Mouse (Mus musculus) right cerebral cortex, postnatal 10 days (tissue): ENCODE data around the gene Otud7b.

Experiments
- DNase-seq, 2 experiments: peaks; one replicate each; pipeline ENCODE4 v3.0.0; 2021; ENCODE audit warnings: low spot score in 2 of 2

Otud7b gene

DNA sequence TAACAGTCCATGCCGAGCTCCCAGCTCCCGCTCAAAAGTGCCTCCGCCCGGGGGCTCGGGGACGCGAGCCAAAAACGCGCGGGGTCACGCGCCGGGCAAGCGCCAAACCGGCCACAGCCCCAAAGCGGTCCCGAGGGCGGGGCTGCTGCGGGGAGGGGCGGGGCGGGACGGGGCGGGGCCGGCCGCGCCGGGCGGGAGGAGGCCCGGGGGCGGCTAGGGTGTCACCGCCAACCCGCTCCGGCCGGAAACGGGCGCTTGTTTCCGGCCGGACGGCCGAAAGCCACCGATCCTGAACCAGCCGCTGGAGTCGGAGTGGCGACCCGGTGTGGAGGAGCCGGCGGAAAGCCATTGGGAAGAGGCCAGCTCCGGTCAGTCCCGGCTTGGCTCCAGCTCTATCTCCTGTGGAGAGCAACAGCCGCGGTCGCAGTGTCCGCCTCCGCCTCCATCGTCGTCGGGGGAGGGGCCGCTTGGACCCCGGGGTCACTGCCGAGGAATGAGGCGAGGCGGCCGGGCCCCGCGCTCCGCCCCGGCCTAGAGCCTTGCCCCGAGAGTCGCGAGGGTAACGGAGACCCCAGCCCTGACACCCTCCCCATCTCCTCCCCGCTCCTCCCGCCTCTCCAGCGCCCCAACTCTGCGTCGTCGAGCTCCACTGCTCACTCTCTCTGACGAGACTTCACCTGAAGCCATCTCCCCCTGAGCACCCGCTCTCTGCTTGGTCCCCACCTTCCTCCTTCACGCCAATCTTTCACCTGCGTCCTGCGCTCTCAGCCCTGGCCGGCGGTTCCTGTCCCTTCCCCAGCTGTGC, at the start of gene Otud7b:
TSS of gene Otud7b (plus strand) at position 267 of the 805 bp plus-strand sequence.
- peak; percentile 73 to 81 for DNase-seq

- no peak for DNase-seq
Observed at GRCm38 (mm10) chr3:96055294-96055693, 49.0 kb upstream of the Otud7b start.

- no peak for DNase-seq
Observed at GRCm38 (mm10) chr3:96056031-96056430, 48.3 kb upstream of the Otud7b start.

GRCm38 (mm10) chr3:96057747-96058204, 46.6 kb upstream of the Otud7b start:
- peak; percentile 94 to 95 for DNase-seq

DNA sequence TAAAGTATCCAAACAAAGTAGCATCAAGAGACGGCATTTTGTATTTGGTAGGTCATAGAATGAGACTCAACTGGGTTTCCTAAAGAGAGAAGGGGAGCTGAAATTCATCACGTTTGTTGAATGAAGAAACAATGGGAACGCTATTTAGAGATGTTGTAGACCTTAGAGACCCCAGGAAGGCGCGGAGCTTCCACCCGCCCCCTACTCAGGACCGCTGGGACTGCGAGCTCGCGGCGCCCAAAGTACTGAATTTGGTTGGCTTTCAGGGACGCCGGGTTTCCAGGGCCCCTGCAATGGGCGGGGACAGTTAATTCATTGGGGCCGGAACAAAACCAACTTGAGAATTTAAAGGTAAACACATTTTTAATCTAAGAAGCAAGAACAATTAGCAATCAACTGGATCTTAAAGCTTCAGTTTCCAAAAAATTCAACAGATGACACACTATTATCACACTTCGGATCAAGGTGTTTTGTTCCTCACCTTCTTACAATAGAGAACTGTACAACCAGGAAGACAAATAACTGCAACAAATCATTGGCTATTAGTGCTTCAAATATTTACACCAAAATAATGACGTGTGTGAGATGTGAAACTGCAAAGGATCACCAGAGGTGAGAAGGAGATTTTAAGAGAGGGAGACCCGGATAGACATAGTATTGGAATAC, 46.0 kb upstream of the Otud7b start, which contains the start of gene Vps45:
TSS of gene Vps45 (minus strand) at position 236 of the 666 bp plus-strand sequence.
- DNase-seq, result peak; percentile 85 to 86

GRCm38 (mm10) chr3:96060146-96060545, 44.2 kb upstream of the Otud7b start:
- no peak for DNase-seq

DNA sequence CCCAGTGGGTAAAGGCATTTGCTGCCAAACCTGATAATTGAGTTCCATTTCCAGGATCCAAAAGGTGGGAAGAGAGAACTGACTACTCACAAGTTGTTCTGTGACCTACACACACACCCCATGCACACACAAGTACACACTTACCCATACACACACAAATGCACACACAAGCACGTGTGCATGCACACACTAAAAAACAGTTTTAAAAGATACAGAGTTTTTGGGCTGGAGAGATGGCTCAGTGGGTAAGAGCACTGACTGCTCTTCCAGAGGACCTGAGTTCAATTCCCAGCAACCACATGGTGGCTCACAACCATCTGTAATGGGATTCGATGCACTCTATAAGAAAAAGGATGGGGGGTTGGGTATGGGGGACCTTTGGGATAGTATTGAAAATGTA, 41.0 kb upstream of the Otud7b start:
- DNase-seq, result no peak

GRCm38 (mm10) chr3:96064217-96064616, 40.1 kb upstream of the Otud7b start:
- DNase-seq, result no peak

GRCm38 (mm10) chr3:96065147-96065546, 39.2 kb upstream of the Otud7b start:
- peak in 1 of 2 experiments; percentile 35 for DNase-seq

DNA sequence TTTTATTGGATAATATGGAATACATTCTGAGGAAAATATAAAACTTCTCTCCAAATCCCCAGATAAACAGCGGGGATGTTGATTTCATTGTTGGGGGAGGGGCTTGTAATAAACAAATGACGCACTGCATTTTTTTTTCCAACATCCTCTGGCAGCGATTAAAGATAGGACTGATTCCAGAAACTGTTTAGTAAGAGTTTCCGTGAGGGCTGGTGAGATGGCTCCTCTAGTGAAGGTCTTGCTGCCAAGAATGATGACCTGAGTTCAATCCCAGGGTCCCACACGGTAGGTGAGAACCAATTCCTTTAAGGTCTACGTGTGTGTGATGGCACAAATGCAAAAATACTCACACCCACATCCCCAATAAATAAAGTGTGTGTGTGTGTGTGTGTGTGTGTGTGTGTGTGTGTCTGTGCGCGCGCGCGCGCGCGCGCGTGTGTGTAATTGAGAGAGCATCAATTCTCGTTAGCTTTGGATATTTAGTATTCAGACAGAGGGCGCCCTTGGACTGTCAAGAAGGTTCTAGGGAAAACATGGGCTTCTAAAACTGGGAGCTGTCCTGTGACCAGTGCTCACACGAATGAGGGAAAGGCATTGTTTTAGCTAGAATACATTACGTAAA, 38.5 kb upstream of the Otud7b start:
- DNase-seq, result peak; percentile 77 to 80

GRCm38 (mm10) chr3:96066741-96067140, 37.6 kb upstream of the Otud7b start:
- DNase-seq, result no peak

GRCm38 (mm10) chr3:96069046-96069445, 35.3 kb upstream of the Otud7b start:
- DNase-seq, result no peak

- DNase-seq, result no peak
Observed at GRCm38 (mm10) chr3:96069542-96069941, 34.8 kb upstream of the Otud7b start.

GRCm38 (mm10) chr3:96070241-96070640, 34.1 kb upstream of the Otud7b start:
- DNase-seq, result no peak

DNA sequence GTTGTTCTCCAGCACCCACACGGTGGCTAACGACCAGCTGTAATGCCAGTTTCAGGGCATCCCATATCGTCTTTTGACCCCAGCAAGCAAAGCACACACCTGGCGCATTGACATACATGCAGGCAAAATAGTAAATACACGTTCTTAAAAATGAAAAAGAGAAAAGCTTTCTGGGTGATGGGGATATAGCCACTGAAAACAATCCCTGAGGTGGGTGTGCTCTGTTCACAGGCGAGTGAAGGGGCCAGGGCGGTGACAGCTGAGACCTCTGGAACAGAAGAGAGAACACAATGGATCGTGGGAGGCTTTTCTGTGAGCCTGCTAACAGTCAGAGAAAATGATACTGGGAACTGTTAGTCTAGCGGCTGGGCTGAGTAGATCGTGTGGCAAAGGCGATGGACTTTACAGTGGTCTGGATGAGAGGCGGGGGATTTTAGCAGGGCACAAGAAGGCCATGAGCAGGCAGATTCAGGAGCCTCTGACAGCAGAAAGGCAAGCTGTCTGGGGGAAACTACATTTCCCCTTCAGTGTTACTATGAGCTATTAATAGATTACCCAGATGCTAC, 31.3 kb upstream of the Otud7b start:
- DNase-seq, result no peak

DNA sequence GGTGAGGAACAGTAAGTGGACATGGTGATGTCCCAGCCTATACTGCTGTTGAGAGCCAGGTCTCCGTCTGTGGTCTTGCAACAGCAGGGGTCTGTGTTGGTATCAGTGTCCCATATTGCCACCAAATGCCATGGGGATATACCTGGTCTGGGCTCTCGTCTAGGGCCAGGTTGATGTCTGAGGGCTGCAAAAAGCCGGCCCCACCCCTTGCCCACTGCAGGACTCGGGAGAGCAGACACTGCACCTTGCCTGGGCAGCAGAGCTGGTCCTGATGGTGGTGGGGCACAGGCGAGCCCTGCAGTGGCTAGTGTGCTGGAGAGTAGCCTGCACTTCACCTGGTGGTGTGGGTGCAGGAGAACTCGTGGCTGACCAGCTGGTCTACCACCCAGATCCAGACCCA, 26.3 kb upstream of the Otud7b start:
- DNase-seq, result no peak

- DNase-seq, result no peak
Observed at GRCm38 (mm10) chr3:96078711-96079110, 25.6 kb upstream of the Otud7b start.

GRCm38 (mm10) chr3:96081006-96081405, 23.3 kb upstream of the Otud7b start:
- no peak for DNase-seq

GRCm38 (mm10) chr3:96081650-96082049, 22.7 kb upstream of the Otud7b start:
- no peak for DNase-seq

- no peak for DNase-seq
Observed at GRCm38 (mm10) chr3:96082100-96082499, 22.2 kb upstream of the Otud7b start.

DNA sequence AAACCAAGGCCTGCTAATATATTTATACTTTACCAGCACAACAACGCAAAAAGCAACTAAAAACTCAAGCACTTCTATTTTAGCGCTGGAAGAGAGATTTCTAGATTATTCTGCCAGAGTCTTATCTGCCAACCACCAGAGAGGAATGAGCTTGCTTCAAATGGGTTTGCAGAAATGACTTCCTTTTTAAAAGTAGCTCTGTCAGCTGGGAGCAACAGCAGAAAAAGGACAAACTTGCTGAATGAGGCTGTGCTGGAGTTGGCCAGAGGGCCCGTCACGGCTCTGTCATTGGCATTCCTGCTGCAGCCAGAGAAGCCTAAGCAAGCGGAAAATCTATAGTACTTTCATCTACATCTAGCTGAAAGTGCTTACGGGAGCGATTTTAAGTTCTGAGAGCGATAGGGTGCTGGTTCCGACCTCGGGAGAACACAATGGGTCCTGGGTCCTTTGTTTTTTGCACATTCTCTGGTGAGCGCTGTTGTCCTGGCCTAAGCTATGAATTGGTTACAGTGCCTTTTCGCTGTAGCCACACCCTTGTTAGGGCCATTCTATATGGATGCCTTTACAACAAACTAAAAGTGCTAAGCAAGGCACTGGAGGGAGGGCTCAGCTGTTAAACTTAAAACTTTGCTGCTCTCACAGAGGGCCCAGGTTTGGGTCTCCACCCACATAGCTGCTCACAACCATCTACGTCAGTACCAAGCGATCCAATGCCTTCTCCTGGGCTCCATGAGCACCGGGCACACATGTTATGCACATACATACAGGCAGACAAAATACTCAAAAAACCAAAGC, 21.4 kb upstream of the Otud7b start:
- no peak for DNase-seq
